In genomic region chr12:110126525-110126924, GRCm38 (mm10) we compare ENCODE assay signal across 15 mouse cellular contexts.
"Had no signal": no experiment of that assay in that cellular context is flagged by ENCODE, and none has a peak within 500 bp of the region (broad histone marks: within the 10 kb centered on the region; RNA-seq: fewer than 3 reads in every experiment).

No protein-coding gene starts in this region.

- H3K4me2 ChIP-seq: lung, embryonic 15.5 days; midbrain, embryonic 11.5 days; midbrain, embryonic 13.5 days; midbrain, embryonic 15.5 days; neural tube, embryonic 12.5 days had no signal

- H3K9me3 ChIP-seq: lung, embryonic 15.5 days; midbrain, embryonic 13.5 days; midbrain, embryonic 15.5 days; neural tube, embryonic 12.5 days had no signal

- DNase-seq: lung, adult 2 months; lung, postnatal 14 days; lung, postnatal 36 days; right cerebral cortex, postnatal 14 days; thymus, adult 18-20 months; thymus, postnatal 14 days; thymus, postnatal 36 days had no signal

- H3K27ac ChIP-seq: lung, embryonic 15.5 days; macrophage; midbrain, embryonic 13.5 days; midbrain, embryonic 15.5 days; neural tube, embryonic 12.5 days had no signal

- H3K4me1 ChIP-seq: megakaryocyte, embryonic 14.5 days; midbrain, embryonic 13.5 days; midbrain, embryonic 15.5 days; neural tube, embryonic 12.5 days had no signal

- H3K27me3 ChIP-seq: lung, embryonic 15.5 days; megakaryocyte, embryonic 14.5 days; midbrain, embryonic 13.5 days; midbrain, embryonic 15.5 days; neural tube, embryonic 12.5 days had no signal

- H3K9ac ChIP-seq: lung, embryonic 15.5 days; midbrain, embryonic 13.5 days; midbrain, embryonic 15.5 days; neural tube, embryonic 12.5 days had no signal

- H3K4me3 ChIP-seq: lung, embryonic 15.5 days; megakaryocyte, embryonic 14.5 days; midbrain, embryonic 13.5 days; midbrain, embryonic 15.5 days; neural tube, embryonic 12.5 days had no signal

- H3K36me3 ChIP-seq: lung, embryonic 15.5 days; midbrain, embryonic 13.5 days; midbrain, embryonic 15.5 days; neural tube, embryonic 12.5 days had no signal

- ATAC-seq: lung, postnatal 0 days; midbrain, embryonic 13.5 days; midbrain, embryonic 15.5 days had no signal
